Mouse (Mus musculus) CH12.LX (cell line): ENCODE results near the gene Cdhr2. TPM values are rescaled to one million over a fixed set of nuclear protein-coding genes. Genes with fewer than 3 reads are reported as not detected.

Experiments used
- DNase-seq: peaks from one replicate; pipeline ENCODE4 v3.0.0-alpha.2; 2013; ENCODE audit errors: extremely low read depth
- H3K27ac ChIP-seq: 2 replicates; pipeline ENCODE4 v1.5.1; 2012; ENCODE audit warnings: low read depth, mild to moderate bottlenecking, control low read depth, moderate library complexity; ENCODE audit not compliant: insufficient read depth
- H3K27me3 ChIP-seq: replicated peaks from 2 replicates; pipeline ENCODE3; 2012; ENCODE audit warnings: inconsistent platforms
- H3K36me3 ChIP-seq, 2 experiments: replicated peaks in 1 of 2; 2 replicates each; pipeline versions ENCODE3 to v1.6.1; 2012; ENCODE audit warnings: inconsistent platforms in 1 of 2, low read length in 1 of 2, mild to moderate bottlenecking in 1 of 2, mixed read lengths in 1 of 2, moderate library complexity in 1 of 2; ENCODE audit not compliant: control insufficient read depth in 1 of 2, insufficient read depth in 1 of 2
- H3K4me1 ChIP-seq, 2 experiments: 2 replicates each; pipeline ENCODE4 v1.6.1; 2012; ENCODE audit warnings: inconsistent platforms in 1 of 2, moderate library complexity in 1 of 2; ENCODE audit not compliant: insufficient read depth in 2 of 2, control insufficient read depth in 1 of 2
- H3K4me2 ChIP-seq: 2 replicates; pipeline ENCODE4 v1.6.1; 2012; ENCODE audit warnings: low read depth, mild to moderate bottlenecking, control low read depth; ENCODE audit not compliant: poor library complexity, insufficient read depth, severe bottlenecking
- H3K4me3 ChIP-seq, 3 experiments: fragments of 150-350 bp in 1 of 3; sonication (generic) in 1 of 3; replicated peaks in 1 of 3; 2 replicates each; pipeline versions ENCODE3 to v1.5.1; 2011 to 2012; ENCODE audit warnings: low read depth in 2 of 3, low read length in 2 of 3, mild to moderate bottlenecking in 2 of 3, moderate library complexity in 2 of 3, control low read depth in 1 of 3, improper control_type of control experiment in 1 of 3, inconsistent platforms in 1 of 3, mixed read lengths in 1 of 3; ENCODE audit not compliant: poor library complexity in 1 of 3
- H3K79me2 ChIP-seq: replicated peaks from 2 replicates; pipeline ENCODE4 v1.6.1; 2012; ENCODE audit warnings: mild to moderate bottlenecking, moderate library complexity; ENCODE audit not compliant: control insufficient read depth, poor library complexity, insufficient read depth, severe bottlenecking; ENCODE audit errors: extremely low read depth
- H3K9ac ChIP-seq: 2 replicates; pipeline ENCODE4 v1.6.1; 2012; ENCODE audit warnings: low read depth, mild to moderate bottlenecking, control low read depth, moderate library complexity; ENCODE audit not compliant: insufficient read depth
- H3K9me3 ChIP-seq: replicated peaks from 2 replicates; pipeline ENCODE3; 2012; ENCODE audit warnings: low read length, inconsistent platforms, mixed read lengths
- CHD1 ChIP-seq: IDR thresholded peaks from 2 replicates; pipeline ENCODE4 v1.6.1; 2012; ENCODE audit warnings: low read depth, low read length, improper control_type of control experiment, inconsistent platforms
- E2F4 ChIP-seq: IDR thresholded peaks from 2 replicates; pipeline ENCODE4 v1.6.1; 2011; ENCODE audit warnings: low read depth, low read length, improper control_type of control experiment; ENCODE audit not compliant: insufficient replicate concordance
- ELF1 ChIP-seq: IDR thresholded peaks from 2 replicates; pipeline ENCODE4 v1.6.1; 2014; ENCODE audit warnings: low read depth, mild to moderate bottlenecking, inconsistent platforms, low read length, improper control_type of control experiment
- ETS1 ChIP-seq: conservative IDR thresholded peaks from 2 replicates; pipeline ENCODE4 v1.6.1; 2012; ENCODE audit warnings: low read depth, mild to moderate bottlenecking, inconsistent platforms, low read length, improper control_type of control experiment, moderate library complexity
- GABPA ChIP-seq: IDR thresholded peaks from 2 replicates; pipeline ENCODE4 v1.6.1; 2012; ENCODE audit warnings: low read depth, low read length, improper control_type of control experiment, inconsistent platforms; ENCODE audit not compliant: insufficient replicate concordance
- IRF4 ChIP-seq: IDR thresholded peaks from 2 replicates; pipeline ENCODE4 v1.6.1; 2014; ENCODE audit warnings: low read depth, mild to moderate bottlenecking, inconsistent platforms, low read length, improper control_type of control experiment
- JUN ChIP-seq: IDR thresholded peaks from 2 replicates; pipeline ENCODE4 v1.6.1; 2011; ENCODE audit warnings: low read depth, mild to moderate bottlenecking, low read length, improper control_type of control experiment, moderate library complexity; ENCODE audit not compliant: insufficient read depth
- JUND ChIP-seq: conservative IDR thresholded peaks from 2 replicates; pipeline ENCODE4 v1.6.1; 2011; ENCODE audit warnings: low read depth, low read length, improper control_type of control experiment
- MAX ChIP-seq: IDR thresholded peaks from 2 replicates; pipeline ENCODE4 v1.6.1; 2011; ENCODE audit warnings: low read length, improper control_type of control experiment
- MAZ ChIP-seq: IDR thresholded peaks from 2 replicates; pipeline ENCODE4 v1.6.1; 2012; ENCODE audit warnings: low read depth, mild to moderate bottlenecking, inconsistent platforms, low read length, improper control_type of control experiment, moderate library complexity
- MEF2A ChIP-seq: IDR thresholded peaks from 2 replicates; pipeline ENCODE4 v1.6.1; 2014; ENCODE audit warnings: low read depth, mild to moderate bottlenecking, inconsistent platforms, low read length, improper control_type of control experiment, borderline replicate concordance
- MXI1 ChIP-seq: IDR thresholded peaks from 2 replicates; pipeline ENCODE4 v1.6.1; 2011; ENCODE audit warnings: mild to moderate bottlenecking, low read depth, low read length, improper control_type of control experiment
- MYC ChIP-seq: IDR thresholded peaks from 2 replicates; pipeline ENCODE4 v1.6.1; 2011; ENCODE audit warnings: low read depth, mild to moderate bottlenecking, improper control_type of control experiment, low read length
- NELFE ChIP-seq: IDR thresholded peaks from 2 replicates; pipeline ENCODE4 v1.6.1; 2011; ENCODE audit warnings: low read depth, low read length, improper control_type of control experiment
- NRF1 ChIP-seq: IDR thresholded peaks from 2 replicates; pipeline ENCODE4 v1.6.1; 2014; ENCODE audit warnings: low read depth, mild to moderate bottlenecking, inconsistent platforms, low read length, improper control_type of control experiment, moderate library complexity
- PAX5 ChIP-seq: IDR thresholded peaks from 2 replicates; pipeline ENCODE4 v1.6.1; 2012; ENCODE audit warnings: low read length, inconsistent platforms, mixed read lengths
- POLR2A ChIP-seq: IDR thresholded peaks from 2 replicates; pipeline ENCODE4 v1.6.1; 2011; ENCODE audit warnings: low read depth, mild to moderate bottlenecking, improper control_type of control experiment, low read length
- POLR2AphosphoS2 ChIP-seq: IDR thresholded peaks from 2 replicates; pipeline ENCODE4 v1.6.1; 2011; ENCODE audit warnings: low read depth, low read length, improper control_type of control experiment
- SIN3A ChIP-seq: IDR thresholded peaks from 2 replicates; pipeline ENCODE4 v1.6.1; 2012; ENCODE audit warnings: low read length, improper control_type of control experiment, inconsistent platforms
- SMC3 ChIP-seq: IDR thresholded peaks from 2 replicates; pipeline ENCODE4 v1.6.1; 2011; ENCODE audit warnings: low read depth, low read length, improper control_type of control experiment
- ZMIZ1 ChIP-seq: IDR thresholded peaks from 2 replicates; pipeline ENCODE4 v1.6.1; 2012; ENCODE audit warnings: low read depth, mild to moderate bottlenecking, inconsistent platforms, low read length, improper control_type of control experiment
- dilution Hi-C: fragments of 300-500 bp; cut with MboI; formaldehyde crosslinking; loops from 2 replicates; pipeline ENCODE4 v1.14.3; 2020; ENCODE audit warnings: low sequenced_read_pairs; ENCODE audit not compliant: extremely low pct_unique_long_range_greater_than_20kb, extremely low pct_ligation_motif_present
- in situ Hi-C: fragments of 300-500 bp; cut with MboI; formaldehyde crosslinking; loops from 3 replicates; pipeline ENCODE4 v1.14.3; 2019; ENCODE audit warnings: low sequenced_read_pairs, low pct_ligation_motif_present, low pct_unique_long_range_greater_than_20kb, mixed read lengths
- polyA plus RNA-seq: library from polyadenylated mRNA; unstranded; fragments of >175 nt; gene quantifications from 2 replicates; pipeline ENCODE4 v1.2.1, GENCODE M21; 2012; ENCODE audit warnings: low read depth; ENCODE audit not compliant: insufficient read length
- total RNA-seq, 2 experiments: library from RNA; depleted of rRNA; stranded (reverse); fragments of 300-350 nt in 1 of 2; fragments of >200 nt in 1 of 2; gene quantifications; 2 replicates each; pipeline ENCODE4 v1.2.3; 2012 to 2014

The Cdhr2 gene
- total and polyA plus RNA-seq, 3 experiments, result not detected

- no peak overlapping the region for H3K9ac ChIP-seq
- H3K4me3 ChIP-seq, result no peak overlapping the region
- no peak overlapping the region for H3K4me2 ChIP-seq
- H3K79me2 ChIP-seq, result no peaks in the 10 kb centered on the region
- DNase-seq, result no peak
- dilution Hi-C loops (no loop called here), in situ Hi-C loops (no loop called here)
- H3K4me1 ChIP-seq, result no peaks in the 10 kb centered on the region
- H3K9me3 ChIP-seq, result peaks cover 7% of the 10 kb centered on the region
- H3K36me3 ChIP-seq, result no peaks in the 10 kb centered on the region
- TF ChIP-seq JUN, result no peak
- TF ChIP-seq SMC3, result no peak
- TF ChIP-seq PAX5, result no peak
- TF ChIP-seq MXI1, result no peak
- TF ChIP-seq JUND, result no peak
- TF ChIP-seq GABPA, result no peak
- TF ChIP-seq CHD1, result no peak
- no peak for TF ChIP-seq MAX
- TF ChIP-seq MEF2A, result no peak
- no peak for TF ChIP-seq POLR2AphosphoS2
- TF ChIP-seq SIN3A, result no peak
- TF ChIP-seq ETS1, result no peak
- no peak for TF ChIP-seq NELFE
- no peak for TF ChIP-seq ELF1
- TF ChIP-seq IRF4, result no peak
- no peak for TF ChIP-seq MAZ
- no peak for TF ChIP-seq E2F4
- TF ChIP-seq NRF1, result no peak
- TF ChIP-seq ZMIZ1, result no peak
- no peak for TF ChIP-seq MYC
- TF ChIP-seq, all 38 proteins: peak for 0
- peaks cover 52% of the 10 kb centered on the region for H3K27me3 ChIP-seq
- no peak overlapping the region for H3K27ac ChIP-seq
Observed at GRCm38 (mm10) chr13:54746896-54747295, 45.6 kb downstream of the Cdhr2 start.

- Histone ChIP-seq H3K9ac (no peak overlapping the region), H3K79me2 (no peaks in the 10 kb centered on the region), H3K27me3 (peaks cover 51% of the 10 kb centered on the region), H3K36me3 (no peaks in the 10 kb centered on the region), H3K4me1 (no peaks in the 10 kb centered on the region), H3K4me3 (no peak overlapping the region), H3K4me2 (no peak overlapping the region), H3K27ac (no peak overlapping the region), H3K9me3 (peaks cover 7% of the 10 kb centered on the region)
- dilution Hi-C loops (no loop called here), in situ Hi-C loops (no loop called here)
- no peak for TF ChIP-seq POLR2A
- TF ChIP-seq MYC, result no peak
- no peak for TF ChIP-seq MEF2A
- no peak for DNase-seq
Observed at GRCm38 (mm10) chr13:54748190-54748589, 46.9 kb downstream of the Cdhr2 start.
